Mouse (Mus musculus) C2C12 (cell line): ENCODE results near the gene Agbl3. TPM values are rescaled to one million over a fixed set of nuclear protein-coding genes. Genes with fewer than 3 reads are reported as not detected.

Experiments
- H3K27me3 ChIP-seq: one replicate; pipeline ENCODE4 v1.6.1; 2011; ENCODE audit not compliant: control insufficient read depth, insufficient read depth, insufficient read length
- H3K36me3 ChIP-seq: one replicate; pipeline ENCODE4 v1.6.1; 2011; ENCODE audit not compliant: control insufficient read depth, insufficient read depth
- H3K4me3 ChIP-seq: one replicate; pipeline ENCODE4 v1.5.1; 2011; ENCODE audit warnings: mild to moderate bottlenecking, control low read depth; ENCODE audit not compliant: poor library complexity, insufficient read depth, severe bottlenecking
- H3K79me2 ChIP-seq: one replicate; pipeline ENCODE4 v1.6.1; 2011; ENCODE audit not compliant: control insufficient read depth, insufficient read depth
- H3K79me3 ChIP-seq: one replicate; pipeline ENCODE4 v1.6.1; 2011; ENCODE audit warnings: low read depth, control low read depth
- H3ac ChIP-seq: one replicate; pipeline ENCODE3; 2011; ENCODE audit warnings: low read depth; ENCODE audit not compliant: control insufficient read depth, insufficient read length
- CEBPB ChIP-seq: IDR thresholded peaks from one replicate; pipeline ENCODE4 v1.6.1; 2011; ENCODE audit warnings: low read depth, mild to moderate bottlenecking, control low read depth, moderate library complexity
- CTCF ChIP-seq: IDR thresholded peaks from one replicate; pipeline ENCODE4 v1.5.1; 2011; ENCODE audit not compliant: control insufficient read depth, insufficient read depth, insufficient read length
- FOSL1 ChIP-seq: IDR thresholded peaks from one replicate; pipeline ENCODE4 v1.8.0; 2011; ENCODE audit warnings: mild to moderate bottlenecking, low read length; ENCODE audit not compliant: poor library complexity, insufficient read depth, severe bottlenecking
- MAX ChIP-seq: IDR thresholded peaks from one replicate; pipeline ENCODE4 v1.6.1; 2011; ENCODE audit warnings: mild to moderate bottlenecking, control low read depth
- MYOD1 ChIP-seq: IDR thresholded peaks from one replicate; pipeline ENCODE4 v1.6.1; 2011; ENCODE audit warnings: low read depth; ENCODE audit not compliant: control insufficient read depth, insufficient read length
- MYOG ChIP-seq: IDR thresholded peaks from one replicate; pipeline ENCODE4 v1.6.1; 2011; ENCODE audit not compliant: control insufficient read depth, insufficient read length; ENCODE audit errors: extremely low read depth
- USF1 ChIP-seq: IDR thresholded peaks from one replicate; pipeline ENCODE4 v1.6.1; 2011; ENCODE audit warnings: low read depth, mild to moderate bottlenecking, control low read depth, moderate library complexity
- polyA plus RNA-seq: library from polyadenylated mRNA; unstranded; fragments of >200 nt; fragmentation: generic; extraction: Trizol; gene quantifications from one replicate; pipeline ENCODE4 v1.2.1, GENCODE M21; 2012; ENCODE audit warnings: missing spikeins

Agbl3 gene
- polyA plus RNA-seq, 1 experiment = 2.4 TPM

DNA sequence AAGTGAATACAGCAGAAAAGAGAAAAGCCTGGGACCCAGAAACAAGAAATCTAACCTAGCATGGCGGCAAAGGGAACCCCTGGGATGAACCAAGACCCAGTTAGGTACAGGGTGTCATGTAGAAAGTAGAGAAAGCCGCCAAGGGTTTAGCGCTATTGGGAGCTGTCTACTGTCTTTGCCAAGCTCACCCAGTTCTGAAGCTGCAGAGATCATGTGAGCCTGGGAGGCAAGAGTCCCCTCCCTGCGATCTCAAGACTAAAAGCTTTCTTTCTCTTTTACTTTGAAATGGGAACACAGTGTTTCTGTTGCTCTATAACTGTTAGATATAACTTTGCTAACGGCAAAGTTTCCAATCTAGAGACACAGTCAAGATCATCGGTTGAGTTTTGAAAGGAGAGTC lies 82.1 kb downstream of the Agbl3 start:
- TF ChIP-seq MYOG = no peak
- Histone ChIP-seq H3K4me3 (no peak overlapping the region), H3K36me3 (no peaks in the 10 kb centered on the region), H3K27me3 (no peaks in the 10 kb centered on the region), H3K79me2 (no peaks in the 10 kb centered on the region), H3K79me3 (no peaks in the 10 kb centered on the region), H3ac (peak overlapping the region; percentile 18)

- TF ChIP-seq USF1 (peak; percentile 14), FOSL1 (no peak)
- peak within 1 kb of the TSS; percentile 16 for H3K4me3 ChIP-seq
Measured at GRCm38 (mm10) chr6:34862791-34863403, 82.7 kb downstream of the Agbl3 start, which contains the start of gene Tmem140. Tmem140 (plus strand) TSS chr6:34863146.

DNA sequence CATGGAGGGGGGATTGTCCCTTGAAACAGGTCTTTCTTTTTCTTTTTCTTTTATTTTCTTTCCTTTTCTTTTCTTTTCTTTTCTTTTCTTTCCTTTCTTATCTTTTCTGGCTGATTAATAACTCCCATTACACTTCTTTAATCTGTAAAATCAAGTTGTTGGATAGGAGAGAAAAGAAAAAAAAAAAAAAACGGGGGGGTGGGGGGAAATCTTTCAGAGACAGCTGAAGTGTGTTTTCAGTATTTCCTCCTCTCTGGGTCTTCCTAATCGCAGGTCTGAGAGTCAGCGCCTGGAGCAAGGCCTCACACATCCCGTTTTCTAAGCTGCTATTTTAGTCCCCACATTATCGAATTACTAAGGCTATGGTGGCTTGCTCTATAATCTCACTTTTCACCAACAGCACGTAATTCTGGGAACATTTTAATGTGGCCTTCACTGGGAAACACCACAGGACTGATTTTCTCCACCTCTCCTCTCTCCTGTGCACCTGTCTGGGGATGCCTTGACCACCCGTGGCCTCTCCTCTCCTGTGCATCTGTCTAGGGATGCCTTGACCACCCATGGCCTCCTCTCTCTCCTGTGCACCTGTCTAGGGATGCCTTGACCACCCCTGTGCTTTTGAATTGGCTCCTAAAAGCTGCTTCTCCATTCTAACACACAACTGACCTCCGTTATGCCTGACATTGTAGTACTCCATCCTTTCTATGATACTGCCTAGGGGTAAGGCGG lies 83.7 kb downstream of the Agbl3 start:
- H3K27me3 ChIP-seq = no peaks in the 10 kb centered on the region
- H3K36me3 ChIP-seq = no peaks in the 10 kb centered on the region
- TF ChIP-seq MAX (no peak), MYOG (no peak), CTCF (no peak), CEBPB (no peak), FOSL1 (no peak), USF1 (no peak)
- no peaks in the 10 kb centered on the region for H3K79me3 ChIP-seq
- peak overlapping the region; percentile 16 for H3K4me3 ChIP-seq
- no peak overlapping the region for H3ac ChIP-seq
- no peaks in the 10 kb centered on the region for H3K79me2 ChIP-seq

More at GRCm38 (mm10) chr6:34862791-34863403, 82.7 kb downstream of the Agbl3 start, which contains the start of gene Tmem140:
- no peaks in the 10 kb centered on the region for H3K79me2 ChIP-seq
- H3K27me3 ChIP-seq = no peaks in the 10 kb centered on the region
- peak within 1 kb of the TSS; percentile 63 for H3ac ChIP-seq
- H3K36me3 ChIP-seq = no peaks in the 10 kb centered on the region
- no peaks in the 10 kb centered on the region for H3K79me3 ChIP-seq

- H3K27me3 ChIP-seq = no peaks in the 10 kb centered on the region
- TF ChIP-seq FOSL1 = no peak
- no peak for TF ChIP-seq CEBPB
- no peak for TF ChIP-seq MAX
- no peak for TF ChIP-seq USF1
- H3ac ChIP-seq = no peak overlapping the region
Measured at GRCm38 (mm10) chr6:34865213-34865612, 85.0 kb downstream of the Agbl3 start.

DNA sequence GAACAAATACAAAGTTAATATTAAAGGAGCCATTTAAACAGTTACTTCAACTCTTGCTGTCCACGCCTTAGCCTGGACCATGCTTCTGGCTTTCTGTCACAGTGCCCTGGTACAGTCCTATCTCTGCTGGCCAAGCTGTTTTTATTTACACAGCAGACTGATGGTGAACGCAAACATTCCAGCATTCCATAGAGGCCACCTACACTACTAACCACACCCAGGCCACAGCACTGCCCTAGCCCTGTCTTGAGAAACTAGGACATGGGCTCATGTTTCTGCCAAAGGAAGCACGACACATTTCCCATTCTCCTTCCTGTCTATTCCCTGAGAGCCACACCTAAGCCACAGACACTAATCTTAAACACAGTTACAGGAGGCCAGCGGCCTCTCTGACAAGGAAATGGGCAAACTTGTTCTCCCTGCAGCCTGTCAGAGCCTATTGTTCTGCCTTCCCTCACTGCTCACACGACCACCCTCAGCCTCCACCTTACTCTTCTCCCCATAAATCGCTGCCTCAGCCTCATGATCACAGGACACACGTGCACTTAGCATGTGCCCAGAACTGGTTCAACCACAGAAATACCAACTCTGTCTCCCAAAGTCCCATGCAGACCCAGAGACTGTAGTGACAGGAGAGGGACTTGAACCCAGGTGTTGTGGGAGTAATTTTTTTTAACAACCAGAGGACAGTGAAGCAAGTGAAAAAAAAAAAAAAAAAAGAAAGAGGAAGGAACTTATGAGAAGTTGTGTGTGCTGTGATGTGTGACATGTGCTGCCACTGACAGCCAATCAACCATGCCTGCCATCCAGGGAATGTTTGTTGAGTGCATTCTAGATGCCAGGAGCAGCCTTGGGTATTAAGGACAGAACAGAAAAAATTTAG lies 85.7 kb downstream of the Agbl3 start:
- TF ChIP-seq MAX (peak; percentile 66), MYOD1 (no peak), CEBPB (peak; percentile 39)
- no peaks in the 10 kb centered on the region for H3K79me2 ChIP-seq
- no peak overlapping the region for H3K4me3 ChIP-seq
- no peaks in the 10 kb centered on the region for H3K27me3 ChIP-seq
- H3K36me3 ChIP-seq = no peaks in the 10 kb centered on the region
- peak overlapping the region; percentile 46 for H3ac ChIP-seq
- H3K79me3 ChIP-seq = no peaks in the 10 kb centered on the region

More at GRCm38 (mm10) chr6:34865213-34865612, 85.0 kb downstream of the Agbl3 start:
- H3K36me3 ChIP-seq = no peaks in the 10 kb centered on the region
- H3K4me3 ChIP-seq = no peak overlapping the region
- no peaks in the 10 kb centered on the region for H3K79me2 ChIP-seq
- no peaks in the 10 kb centered on the region for H3K79me3 ChIP-seq

GRCm38 (mm10) chr6:34866786-34867185 lies 86.6 kb downstream of the Agbl3 start:
- H3K36me3 ChIP-seq = no peaks in the 10 kb centered on the region
- no peak overlapping the region for H3ac ChIP-seq
- TF ChIP-seq CEBPB (no peak), MYOG (no peak), MYOD1 (no peak), MAX (no peak), CTCF (no peak), USF1 (no peak), FOSL1 (no peak)
- no peaks in the 10 kb centered on the region for H3K79me3 ChIP-seq
- H3K79me2 ChIP-seq = no peaks in the 10 kb centered on the region
- H3K27me3 ChIP-seq = no peaks in the 10 kb centered on the region
- H3K4me3 ChIP-seq = no peak overlapping the region
